In the genomic region with DNA sequence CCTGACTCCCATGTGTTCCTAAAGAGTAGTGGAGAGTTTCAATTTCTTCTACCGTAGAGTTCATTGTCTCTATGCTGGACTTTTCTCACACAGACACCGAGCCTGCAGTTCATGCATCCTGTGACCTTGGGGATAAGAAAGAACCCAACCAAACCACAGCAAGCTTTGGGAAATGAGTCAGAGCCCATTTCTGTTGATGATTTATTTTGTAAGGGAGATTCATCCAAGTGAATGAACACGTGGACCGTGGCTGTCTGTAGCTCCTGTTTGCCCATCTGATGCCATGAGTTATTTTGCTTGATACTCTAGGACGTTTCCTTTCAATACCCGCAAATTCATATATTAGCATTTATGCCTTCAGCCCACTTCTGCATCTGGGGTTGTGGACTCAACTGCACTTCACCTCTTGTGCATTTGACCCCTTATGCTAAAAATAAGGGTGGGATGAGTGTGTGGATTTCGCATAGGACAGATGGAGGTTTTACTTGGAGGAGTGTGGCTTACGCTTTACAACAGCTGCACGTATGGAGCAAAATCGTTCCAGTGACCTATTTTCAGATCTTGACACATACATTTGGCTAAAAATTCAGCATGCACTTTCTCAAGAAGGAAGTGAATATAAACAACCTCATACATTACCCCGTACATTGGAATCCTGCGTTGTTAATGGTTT, we compare ENCODE assay signal across 12 mouse cellular contexts.
DNase-seq lines count a peak whose midpoint lies in the region; ATAC-seq and TF ChIP-seq lines count a peak whose summit lies in the region.
"Had no signal": no experiment of that assay in that cellular context is flagged by ENCODE, and none has a peak within 500 bp of the region (broad histone marks: within the 10 kb centered on the region; RNA-seq: fewer than 3 reads in every experiment).

No protein-coding gene starts in this region.

- peak overlapping the region; percentile 47; the same call in 1 of the 2 replicates for H3K27ac ChIP-seq in kidney, postnatal 0 days
- peak overlapping the region; percentile 51; the same call in 1 of the 2 replicates for H3K27ac ChIP-seq in embryonic fibroblast, embryonic 13.5 days (ENCODE audit: insufficient read depth, low read length)
- H3K27ac ChIP-seq: midbrain, embryonic 13.5 days had no signal

- peak; percentile 43 for DNase-seq in adrenal gland, adult 8-10 months
- no peak for DNase-seq in adrenal gland, postnatal 4 days (ENCODE audit: low spot score in 2 of 2)
- DNase-seq in kidney, postnatal 0 days (ENCODE audit: low spot score) = no peak
- DNase-seq in kidney, postnatal 10 days = no peak
- DNase-seq in 416B (ENCODE audit: low read depth) = peak; percentile 94
- DNase-seq in urinary bladder, adult 18-20 months (ENCODE audit: low spot score in 2 of 2) = no peak
- no peak for DNase-seq in urinary bladder, adult 2 months (ENCODE audit: low spot score)
- DNase-seq: cerebellum, adult 2 months; lung, adult 18-20 months; retina, postnatal 1 day had no signal

- WGBS in kidney, postnatal 0 days = 70% methylated on average over 12 of the region's 12 CpGs

- no peaks in the 10 kb centered on the region for H3K36me3 ChIP-seq in kidney, postnatal 0 days (ENCODE audit: insufficient read depth, low read length)
- H3K36me3 ChIP-seq: midbrain, embryonic 13.5 days had no signal

- H3K4me1 ChIP-seq in kidney, postnatal 0 days (replicated peaks; ENCODE audit: insufficient read depth, low read length) = 0 out of 2 replicates have a peak, but pooled peaks cover 2% of the 10 kb centered on the region
- H3K4me1 ChIP-seq in embryonic fibroblast, embryonic 13.5 days (ENCODE audit: control insufficient read depth, insufficient read depth, low read length) = peaks cover 17% of the 10 kb centered on the region

- ATAC-seq in kidney, postnatal 0 days (replicated peaks; ENCODE audit: low FRiP score, low read depth) = no peak
- ATAC-seq: midbrain, embryonic 13.5 days had no signal

- no peaks in the 10 kb centered on the region for H3K27me3 ChIP-seq in kidney, postnatal 0 days (ENCODE audit: insufficient read depth, low read length)
- H3K27me3 ChIP-seq: midbrain, embryonic 13.5 days had no signal

- H3K9me3 ChIP-seq in kidney, postnatal 0 days (replicated peaks; ENCODE audit: low read length) = no peaks in the 10 kb centered on the region
- H3K9me3 ChIP-seq: midbrain, embryonic 13.5 days had no signal

- no peak overlapping the region for H3K9ac ChIP-seq in kidney, postnatal 0 days (ENCODE audit: low read depth, low read length)
- H3K9ac ChIP-seq: midbrain, embryonic 13.5 days had no signal

- H3K4me2 ChIP-seq in kidney, postnatal 0 days (ENCODE audit: low read length) = no peak overlapping the region
- H3K4me2 ChIP-seq: midbrain, embryonic 13.5 days had no signal

- no peak for TF ChIP-seq CTCF in kidney, postnatal 0 days (IDR thresholded peaks at IDR 0.05; ENCODE audit: low read depth)
- no peak for TF ChIP-seq CTCF in embryonic fibroblast, embryonic 13.5 days (IDR thresholded peaks at IDR 0.05; ENCODE audit: borderline replicate concordance, insufficient read depth, low read length)

- H3K4me3 ChIP-seq in kidney, postnatal 0 days (replicated peaks; ENCODE audit: low read depth, low read length) = no peak overlapping the region
- H3K4me3 ChIP-seq in embryonic fibroblast, embryonic 13.5 days (ENCODE audit: insufficient read depth, low read length) = no peak overlapping the region
- H3K4me3 ChIP-seq: midbrain, embryonic 13.5 days had no signal

- no peak for TF ChIP-seq POLR2A in embryonic fibroblast, embryonic 13.5 days (IDR thresholded peaks at IDR 0.05; ENCODE audit: low read depth, low read length)

Comparison
In these comparisons a context has a peak if more than half of its experiments do, and no peak if none do; other contexts are left out.
1. DNase-seq: peak in adrenal gland, adult 8-10 months (single experiment) and 416B (single experiment); none in adrenal gland, postnatal 4 days (0 of 2), kidney, postnatal 0 days (single experiment), kidney, postnatal 10 days (single experiment), urinary bladder, adult 18-20 months (0 of 2) and urinary bladder, adult 2 months (single experiment).